ENCODE assay signal across 25 mouse cellular contexts in the genomic region with DNA sequence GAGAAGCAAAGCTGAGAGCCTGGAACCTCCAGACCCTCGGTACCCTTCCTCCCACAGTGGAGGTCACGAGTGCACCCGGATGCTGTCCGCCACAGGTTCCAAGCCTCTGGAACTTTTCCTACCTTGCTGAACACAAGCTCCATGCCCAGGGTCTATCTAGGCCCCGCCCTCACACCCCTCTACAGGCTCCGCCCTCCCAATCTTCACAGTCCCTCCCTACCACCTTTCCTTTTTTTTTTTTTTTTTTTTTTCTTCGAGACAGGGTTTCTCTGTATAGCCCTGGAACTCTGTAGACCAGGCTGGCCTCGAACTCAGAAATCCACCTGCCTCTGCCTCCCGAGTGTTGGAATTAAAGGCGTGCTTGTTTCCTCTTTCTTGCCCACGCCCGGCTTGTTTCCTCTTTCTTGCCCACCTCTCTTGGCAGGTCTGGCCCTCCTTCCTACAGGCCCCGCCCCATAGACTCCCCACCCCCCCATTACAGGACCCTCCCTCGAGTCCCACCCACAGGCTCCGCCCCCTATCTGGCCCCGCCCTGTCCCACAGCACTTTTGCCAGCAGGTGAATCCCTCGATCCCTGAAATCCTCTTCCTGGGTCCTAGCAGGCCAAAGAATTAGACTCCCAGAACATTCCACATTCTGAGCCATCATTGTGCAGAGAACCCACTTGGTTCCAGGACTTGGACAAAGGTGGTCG. TPM values are rescaled to one million over a fixed set of nuclear protein-coding genes. Genes with fewer than 3 reads are reported as not detected.
"Had no signal": no experiment of that assay in that cellular context is flagged by ENCODE, and none has a peak within 500 bp of the region (broad histone marks: within the 10 kb centered on the region; RNA-seq: fewer than 3 reads in every experiment).

A gene (plus strand): TSS at position 680 of the 694 bp plus-strand sequence.

- DNase-seq: lung, adult 18-20 months; lung, embryonic 14.5 days; lung, postnatal 10 days; midbrain, embryonic 14.5 days; retina, postnatal 1 day; right cerebral cortex, adult 18-20 months; right cerebral cortex, postnatal 25 days; right cerebral cortex, postnatal 4 days; spleen, adult 18-20 months; thymus, adult 2 months; thymus, postnatal 25 days; thymus, postnatal 4 days had no signal

- H3K4me2 ChIP-seq: lung, embryonic 14.5 days; midbrain, embryonic 12.5 days; neural tube, embryonic 13.5 days; neural tube, embryonic 15.5 days had no signal

- ATAC-seq: midbrain, embryonic 16.5 days had no signal

- H3K9me3 ChIP-seq: midbrain, embryonic 10.5 days; midbrain, embryonic 12.5 days; neural tube, embryonic 13.5 days; neural tube, embryonic 15.5 days had no signal

- H3K4me3 ChIP-seq: midbrain, embryonic 10.5 days; midbrain, embryonic 12.5 days; myocyte; neural tube, embryonic 13.5 days; neural tube, embryonic 15.5 days had no signal

- H3K27ac ChIP-seq: midbrain, embryonic 10.5 days; midbrain, embryonic 12.5 days; neural tube, embryonic 13.5 days; neural tube, embryonic 15.5 days had no signal

- H3K4me1 ChIP-seq: midbrain, embryonic 12.5 days; neural tube, embryonic 13.5 days; neural tube, embryonic 15.5 days had no signal

- H3K36me3 ChIP-seq: midbrain, embryonic 10.5 days; midbrain, embryonic 12.5 days had no signal

- H3K9ac ChIP-seq: lung, embryonic 14.5 days; midbrain, embryonic 12.5 days; neural tube, embryonic 13.5 days; neural tube, embryonic 15.5 days had no signal

RNA-seq across cellular contexts. Expression of the gene that starts here (rescaled TPM):
- total RNA-seq: megakaryocyte, adult 5-6 weeks; megakaryocyte-erythroid progenitor cell, adult 5-6 weeks had no signal
- polyA plus RNA-seq: liver, embryonic 16.5 days; lung, embryonic 14.5 days; lung, embryonic 16.5 days; myocyte; small intestine, adult 2 months; stomach, embryonic 14.5 days; urinary bladder, adult 2 months had no signal
